8 mouse cellular contexts compared by ENCODE assay signal in the genomic region with DNA sequence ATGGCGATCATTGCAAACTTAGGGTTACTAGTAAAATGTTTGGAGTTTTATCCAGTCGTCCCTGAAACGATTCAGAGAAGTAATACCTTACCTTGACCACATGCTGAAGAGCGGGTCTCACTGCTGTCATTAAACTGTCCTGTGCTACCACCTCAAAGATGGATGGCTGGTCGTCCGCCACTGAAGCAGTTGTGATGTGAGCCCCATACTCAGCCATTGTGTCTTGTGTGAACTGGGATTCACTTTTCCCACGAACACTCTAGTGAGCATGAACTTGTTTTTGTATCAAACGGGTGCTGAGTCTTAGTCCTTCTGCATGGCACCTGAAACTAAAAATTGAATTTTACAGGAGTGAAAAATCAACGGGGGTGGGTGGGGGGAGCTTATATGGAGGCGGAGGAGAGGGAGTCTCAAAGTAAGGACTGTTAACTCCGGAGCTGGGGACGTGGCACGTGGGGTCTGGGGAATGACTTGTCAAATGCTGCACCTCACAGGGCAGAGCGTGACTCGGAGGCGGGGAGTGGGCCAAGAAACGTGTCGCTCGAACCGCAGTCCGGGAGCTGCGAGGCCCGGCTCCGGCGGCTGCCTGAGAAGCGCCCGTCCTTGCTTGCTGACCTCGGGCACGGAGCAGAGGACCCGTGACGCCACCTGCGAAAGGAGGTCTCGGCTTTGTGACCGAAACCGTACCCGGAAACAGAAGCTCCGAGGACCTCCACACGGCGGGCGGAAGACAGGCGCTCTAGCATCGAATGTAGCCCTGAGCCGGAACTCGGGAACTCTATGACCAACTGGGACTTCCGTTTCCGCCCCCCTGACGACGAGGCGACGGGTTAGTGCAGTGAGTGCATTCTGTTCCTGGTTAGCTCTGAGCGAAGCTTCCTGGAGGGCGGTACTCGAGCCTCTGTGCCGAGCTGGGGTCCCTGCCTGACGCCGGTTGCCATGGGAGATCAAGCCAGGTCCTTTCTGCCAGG. TPM values are rescaled to one million over a fixed set of nuclear protein-coding genes. Genes with fewer than 3 reads are reported as not detected.
DNase-seq lines count a peak whose midpoint lies in the region; ATAC-seq and TF ChIP-seq lines count a peak whose summit lies in the region.

A gene (plus strand): TSS at position 800 of the 971 bp plus-strand sequence.

- no peak for TF ChIP-seq CTCF in lung, postnatal 0 days (IDR thresholded peaks at IDR 0.05)

- peak; percentile 96 for DNase-seq in MEL-GATA-1-ER (ENCODE audit: extremely low read depth, low read depth)
- DNase-seq in cerebellum, adult 8-10 months = peak; percentile 89
- peak; percentile 94 for DNase-seq in hindbrain, embryonic 10.5 days (ENCODE audit: low spot score)
- peak; percentile 96 for DNase-seq in layer of hippocampus, adult 9-11 months
- DNase-seq in lung, postnatal 0 days (ENCODE audit: low spot score) = peak; percentile 98
- peak; percentile 76 for DNase-seq in ovary, postnatal 14 days (ENCODE audit: low spot score)
- DNase-seq in thymus, postnatal 14 days = peak; percentile 95

- peak within 1 kb of the TSS; percentile 79 for H3K4me3 ChIP-seq in hindbrain, embryonic 10.5 days
- H3K4me3 ChIP-seq in lung, postnatal 0 days (ENCODE audit: low read depth, low read length) = peak within 1 kb of the TSS; percentile 87

- TF ChIP-seq EP300 in lung, postnatal 0 days (IDR thresholded peaks at IDR 0.05) = peak; percentile 51; the same call in 1 of the 2 replicates

- H3K36me3 ChIP-seq in hindbrain, embryonic 10.5 days = peaks cover 36% of the 10 kb centered on the region
- H3K36me3 ChIP-seq in lung, postnatal 0 days (ENCODE audit: insufficient read depth, low read length) = no peaks in the 10 kb centered on the region

- peaks cover 29% of the 10 kb centered on the region for H3K4me1 ChIP-seq in hindbrain, embryonic 10.5 days (replicated peaks)
- H3K4me1 ChIP-seq in lung, postnatal 0 days (ENCODE audit: insufficient read depth, low read depth, low read length) = peaks cover 5% of the 10 kb centered on the region; the same call in 1 of the 2 replicates

- peak within 1 kb of the TSS; percentile 93 for H3K27ac ChIP-seq in hindbrain, embryonic 10.5 days
- H3K27ac ChIP-seq in lung, postnatal 0 days (ENCODE audit: low read length) = peak within 1 kb of the TSS; percentile 89

- H3K4me2 ChIP-seq in lung, postnatal 0 days (replicated peaks; ENCODE audit: low read depth, low read length) = peak within 1 kb of the TSS; percentile 73

- no peaks in the 10 kb centered on the region for H3K27me3 ChIP-seq in hindbrain, embryonic 10.5 days (ENCODE audit: insufficient read depth, poor library complexity, severe bottlenecking)
- H3K27me3 ChIP-seq in lung, postnatal 0 days (replicated peaks; ENCODE audit: insufficient read depth, low read length) = no peaks in the 10 kb centered on the region

- 3% methylated on average over 56 of the region's 56 CpGs for WGBS in hindbrain, embryonic 10.5 days
- 2% methylated on average over 55 of the region's 56 CpGs for WGBS in lung, postnatal 0 days

- ATAC-seq in frontal cortex, adult (ENCODE audit: low TSS enrichment) = peak; percentile 87
- peak; percentile 91 for ATAC-seq in lung, postnatal 0 days

- H3K9me3 ChIP-seq in hindbrain, embryonic 10.5 days = no peaks in the 10 kb centered on the region
- no peaks in the 10 kb centered on the region for H3K9me3 ChIP-seq in lung, postnatal 0 days (ENCODE audit: low read length)

- H3K9ac ChIP-seq in lung, postnatal 0 days (replicated peaks; ENCODE audit: low read depth) = peak within 1 kb of the TSS; percentile 73

RNA-seq across cellular contexts. Expression of the gene that starts here (rescaled TPM):
- polyA plus RNA-seq in hindbrain, embryonic 10.5 days (2016; fragmentation: Nextera tagmentation; extraction: Ambion mirVana) = 78.9 and 89.2 TPM in 2 replicates
- 26.5 and 30.9 TPM in 2 replicates for polyA plus RNA-seq in lung, postnatal 0 days (2015; fragmentation: Nextera tagmentation; extraction: Ambion mirVana)

Comparison
In these comparisons a context has a peak if more than half of its experiments do, and no peak if none do; other contexts are left out.
1. Peak in every context shown above with its lines: DNase-seq, ATAC-seq, H3K4me3 ChIP-seq and H3K27ac ChIP-seq.